Mouse (Mus musculus): ENCODE results near the gene Lrrfip1. TPM values are rescaled to one million over a fixed set of nuclear protein-coding genes. Genes with fewer than 3 reads are reported as not detected.
A peak's percentile ranks its signal among the peaks of the same experiment; 100 is the strongest.

Lrrfip1 gene
- polyA plus RNA-seq, 1 experiment, result 51.9 TPM

- Histone ChIP-seq H3K4me3 (replicated peaks; ENCODE audit: control insufficient read depth, low read depth, low read length) (no peak overlapping the region), H3K4me1 (ENCODE audit: control insufficient read depth, insufficient read depth, low read length) (no peaks in the 10 kb centered on the region), H3K27ac (ENCODE audit: control insufficient read depth, insufficient read depth, low read depth, low read length, poor library complexity) (no peak overlapping the region)
- 88% methylated on average over 11 of the region's 11 CpGs for WGBS
- no peak for TF ChIP-seq CTCF (IDR thresholded peaks at IDR 0.05; ENCODE audit: control insufficient read depth, insufficient read depth, low read length)
- no peak for TF ChIP-seq POLR2A (IDR thresholded peaks at IDR 0.05; ENCODE audit: borderline replicate concordance, control insufficient read depth, low read depth, low read length)
Measured at GRCm38 (mm10) chr1:91122121-91122520, 123.6 kb downstream of the Lrrfip1 start.

GRCm38 (mm10) chr1:91123004-91123403 lies 124.5 kb downstream of the Lrrfip1 start:
- H3K27ac ChIP-seq (ENCODE audit: control insufficient read depth, insufficient read depth, low read depth, low read length, poor library complexity), result no peak overlapping the region
- 79% methylated on average over 5 of the region's 5 CpGs for WGBS
- H3K4me1 ChIP-seq (ENCODE audit: control insufficient read depth, insufficient read depth, low read length), result no peaks in the 10 kb centered on the region
- TF ChIP-seq POLR2A (IDR thresholded peaks at IDR 0.05; ENCODE audit: borderline replicate concordance, control insufficient read depth, low read depth, low read length) (no peak), CTCF (IDR thresholded peaks at IDR 0.05; ENCODE audit: control insufficient read depth, insufficient read depth, low read length) (no peak)
- no peak overlapping the region for H3K4me3 ChIP-seq (replicated peaks; ENCODE audit: control insufficient read depth, low read depth, low read length)

- no peak overlapping the region for H3K27ac ChIP-seq (ENCODE audit: control insufficient read depth, insufficient read depth, low read depth, low read length, poor library complexity)
- no peak for TF ChIP-seq POLR2A (IDR thresholded peaks at IDR 0.05; ENCODE audit: borderline replicate concordance, control insufficient read depth, low read depth, low read length)
- no peak overlapping the region for H3K4me3 ChIP-seq (replicated peaks; ENCODE audit: control insufficient read depth, low read depth, low read length)
- WGBS, result 79% methylated on average over 3 of the region's 3 CpGs
- H3K4me1 ChIP-seq (ENCODE audit: control insufficient read depth, insufficient read depth, low read length), result no peaks in the 10 kb centered on the region
Measured at GRCm38 (mm10) chr1:91123466-91123865, 124.9 kb downstream of the Lrrfip1 start.

- Histone ChIP-seq H3K27ac (ENCODE audit: control insufficient read depth, insufficient read depth, low read depth, low read length, poor library complexity) (no peak overlapping the region), H3K4me3 (replicated peaks; ENCODE audit: control insufficient read depth, low read depth, low read length) (no peak overlapping the region), H3K4me1 (ENCODE audit: control insufficient read depth, insufficient read depth, low read length) (no peaks in the 10 kb centered on the region)
- WGBS, result 83% methylated on average over 4 of the region's 4 CpGs
- peak; percentile 23; the same call in 1 of the 2 replicates for TF ChIP-seq CTCF (IDR thresholded peaks at IDR 0.05; ENCODE audit: control insufficient read depth, insufficient read depth, low read length)
- no peak for TF ChIP-seq POLR2A (IDR thresholded peaks at IDR 0.05; ENCODE audit: borderline replicate concordance, control insufficient read depth, low read depth, low read length)
Measured at GRCm38 (mm10) chr1:91128849-91129248, 130.3 kb downstream of the Lrrfip1 start.

- no peak for TF ChIP-seq CTCF (IDR thresholded peaks at IDR 0.05; ENCODE audit: control insufficient read depth, insufficient read depth, low read length)
- TF ChIP-seq POLR2A (IDR thresholded peaks at IDR 0.05; ENCODE audit: borderline replicate concordance, control insufficient read depth, low read depth, low read length), result no peak
- Histone ChIP-seq H3K4me3 (replicated peaks; ENCODE audit: control insufficient read depth, low read depth, low read length) (no peak overlapping the region), H3K27ac (ENCODE audit: control insufficient read depth, insufficient read depth, low read depth, low read length, poor library complexity) (no peak overlapping the region), H3K4me1 (ENCODE audit: control insufficient read depth, insufficient read depth, low read length) (no peaks in the 10 kb centered on the region)
- 64% methylated on average over 2 of the region's 2 CpGs for WGBS
Measured at GRCm38 (mm10) chr1:91137036-91137435, 138.5 kb downstream of the Lrrfip1 start.

GRCm38 (mm10) chr1:91144813-91145212 lies 146.3 kb downstream of the Lrrfip1 start, which contains the start of gene Rbm44:
Rbm44 (plus strand) TSS chr1:91145089.
- Histone ChIP-seq H3K4me1 (ENCODE audit: control insufficient read depth, insufficient read depth, low read length) (no peaks in the 10 kb centered on the region), H3K27ac (ENCODE audit: control insufficient read depth, insufficient read depth, low read depth, low read length, poor library complexity) (no peak within 1 kb of the TSS), H3K4me3 (replicated peaks; ENCODE audit: control insufficient read depth, low read depth, low read length) (peak within 1 kb of the TSS; percentile 49)
- 82% methylated on average over 20 of the region's 20 CpGs for WGBS
- TF ChIP-seq CTCF (IDR thresholded peaks at IDR 0.05; ENCODE audit: control insufficient read depth, insufficient read depth, low read length) (no peak), POLR2A (IDR thresholded peaks at IDR 0.05; ENCODE audit: borderline replicate concordance, control insufficient read depth, low read depth, low read length) (no peak)

GRCm38 (mm10) chr1:91151509-91151908 lies 153.0 kb downstream of the Lrrfip1 start:
- Histone ChIP-seq H3K4me1 (ENCODE audit: control insufficient read depth, insufficient read depth, low read length) (peaks cover 2% of the 10 kb centered on the region; the same call in 1 of the 2 replicates), H3K4me3 (replicated peaks; ENCODE audit: control insufficient read depth, low read depth, low read length) (no peak overlapping the region), H3K27ac (ENCODE audit: control insufficient read depth, insufficient read depth, low read depth, low read length, poor library complexity) (no peak overlapping the region)
- 41% methylated on average over 2 of the region's 2 CpGs for WGBS
- TF ChIP-seq CTCF (IDR thresholded peaks at IDR 0.05; ENCODE audit: control insufficient read depth, insufficient read depth, low read length) (no peak), POLR2A (IDR thresholded peaks at IDR 0.05; ENCODE audit: borderline replicate concordance, control insufficient read depth, low read depth, low read length) (no peak)

- no peak overlapping the region for H3K27ac ChIP-seq (ENCODE audit: control insufficient read depth, insufficient read depth, low read depth, low read length, poor library complexity)
- no peaks in the 10 kb centered on the region for H3K4me1 ChIP-seq (ENCODE audit: control insufficient read depth, insufficient read depth, low read length)
- H3K4me3 ChIP-seq (replicated peaks; ENCODE audit: control insufficient read depth, low read depth, low read length), result no peak overlapping the region
- no peak for TF ChIP-seq POLR2A (IDR thresholded peaks at IDR 0.05; ENCODE audit: borderline replicate concordance, control insufficient read depth, low read depth, low read length)
- TF ChIP-seq CTCF (IDR thresholded peaks at IDR 0.05; ENCODE audit: control insufficient read depth, insufficient read depth, low read length), result no peak
- 75% methylated on average over 6 of the region's 6 CpGs for WGBS
Measured at GRCm38 (mm10) chr1:91166798-91167197, 168.3 kb downstream of the Lrrfip1 start.

GRCm38 (mm10) chr1:91169157-91169556 lies 170.6 kb downstream of the Lrrfip1 start:
- WGBS, result 58% methylated on average over 4 of the region's 4 CpGs
- H3K4me3 ChIP-seq (replicated peaks; ENCODE audit: control insufficient read depth, low read depth, low read length), result no peak overlapping the region
- no peak overlapping the region for H3K27ac ChIP-seq (ENCODE audit: control insufficient read depth, insufficient read depth, low read depth, low read length, poor library complexity)
- no peak for TF ChIP-seq CTCF (IDR thresholded peaks at IDR 0.05; ENCODE audit: control insufficient read depth, insufficient read depth, low read length)
- TF ChIP-seq POLR2A (IDR thresholded peaks at IDR 0.05; ENCODE audit: borderline replicate concordance, control insufficient read depth, low read depth, low read length), result no peak
- no peaks in the 10 kb centered on the region for H3K4me1 ChIP-seq (ENCODE audit: control insufficient read depth, insufficient read depth, low read length)

Data from bone marrow, adult 2 months (tissue).